Mouse (Mus musculus) kidney, adult 8-10 months (tissue): ENCODE data around the gene Fkbp10.

Source experiments
- DNase-seq, 2 experiments: peaks; one replicate each; pipeline ENCODE4 v3.0.0; 2022

The Fkbp10 gene

GRCm38 (mm10) chr11:100394353-100395074, 21.0 kb upstream of the Fkbp10 start:
- DNase-seq: peak; percentile 45 to 65

GRCm38 (mm10) chr11:100395200-100395599, 20.3 kb upstream of the Fkbp10 start:
- peak; percentile 91 to 95 for DNase-seq

GRCm38 (mm10) chr11:100395861-100396631, 19.5 kb upstream of the Fkbp10 start:
- DNase-seq: peak; percentile 51 to 69

- DNase-seq: peak; percentile 71 to 73
Measured at GRCm38 (mm10) chr11:100396886-100397599, 18.5 kb upstream of the Fkbp10 start.

GRCm38 (mm10) chr11:100397600-100398389, 17.7 kb upstream of the Fkbp10 start, which contains the start of gene Jup:
Jup (minus strand) TSS chr11:100397763.
- DNase-seq: peak; percentile 100

GRCm38 (mm10) chr11:100398517-100398916, 17.0 kb upstream of the Fkbp10 start:
- no peak for DNase-seq

GRCm38 (mm10) chr11:100399320-100399719, 16.2 kb upstream of the Fkbp10 start:
- no peak for DNase-seq

- no peak for DNase-seq
Measured at GRCm38 (mm10) chr11:100399727-100400538, 15.6 kb upstream of the Fkbp10 start.

GRCm38 (mm10) chr11:100400842-100401241, 14.7 kb upstream of the Fkbp10 start:
- DNase-seq: no peak

- DNase-seq: no peak
Measured at GRCm38 (mm10) chr11:100402240-100402639, 13.3 kb upstream of the Fkbp10 start.

GRCm38 (mm10) chr11:100402682-100403081, 12.8 kb upstream of the Fkbp10 start:
- DNase-seq: no peak

- DNase-seq: no peak
Measured at GRCm38 (mm10) chr11:100403445-100404134, 11.9 kb upstream of the Fkbp10 start.

- no peak for DNase-seq
Measured at GRCm38 (mm10) chr11:100404456-100405074, 10.9 kb upstream of the Fkbp10 start.

- no peak for DNase-seq
Measured at GRCm38 (mm10) chr11:100406273-100406672, 9.2 kb upstream of the Fkbp10 start.

GRCm38 (mm10) chr11:100406995-100407705, 8.3 kb upstream of the Fkbp10 start:
- DNase-seq: no peak

- peak in 1 of 2 experiments; percentile 79 for DNase-seq
Measured at GRCm38 (mm10) chr11:100408076-100408834, 7.2 kb upstream of the Fkbp10 start.

GRCm38 (mm10) chr11:100408835-100409462, 6.5 kb upstream of the Fkbp10 start:
- no peak for DNase-seq

- no peak for DNase-seq
Measured at GRCm38 (mm10) chr11:100409686-100410085, 5.8 kb upstream of the Fkbp10 start.

- no peak for DNase-seq
Measured at GRCm38 (mm10) chr11:100411736-100412135, 3.8 kb upstream of the Fkbp10 start.
